Comparison of ENCODE assay signal across 12 mouse cellular contexts in genomic region chr16:44765555-44766319, GRCm38 (mm10). TPM values are rescaled to one million over a fixed set of nuclear protein-coding genes. Genes with fewer than 3 reads are reported as not detected.
DNase-seq lines count a peak whose midpoint lies in the region; ATAC-seq and TF ChIP-seq lines count a peak whose summit lies in the region.
"Had no signal": no experiment of that assay in that cellular context is flagged by ENCODE, and none has a peak within 500 bp of the region (broad histone marks: within the 10 kb centered on the region; RNA-seq: fewer than 3 reads in every experiment).

TSS of gene Cd200r1 (plus strand) at chr16:44765736.

- H3K9ac ChIP-seq in intestine, embryonic 16.5 days (ENCODE audit: low read depth, low read length) = no peak within 1 kb of the TSS
- no peak within 1 kb of the TSS for H3K9ac ChIP-seq in intestine, postnatal 0 days (ENCODE audit: low read depth, low read length)
- peak within 1 kb of the TSS; percentile 44 for H3K9ac ChIP-seq in liver, adult 2 months (ENCODE audit: low read depth, low read length)
- H3K9ac ChIP-seq in stomach, embryonic 16.5 days (ENCODE audit: low read length) = no peak within 1 kb of the TSS
- H3K9ac ChIP-seq in forebrain, postnatal 0 days = no peak within 1 kb of the TSS
- no peak within 1 kb of the TSS for H3K9ac ChIP-seq in hindbrain, postnatal 0 days (replicated peaks; ENCODE audit: low read length)
- H3K9ac ChIP-seq: embryonic facial prominence, embryonic 15.5 days; limb, embryonic 15.5 days had no signal

- H3K27me3 ChIP-seq in intestine, embryonic 16.5 days (replicated peaks; ENCODE audit: control insufficient read depth, insufficient read depth, low read length) = no peaks in the 10 kb centered on the region
- H3K27me3 ChIP-seq in intestine, postnatal 0 days (replicated peaks; ENCODE audit: control insufficient read depth, insufficient read depth, low read length) = no peaks in the 10 kb centered on the region
- H3K27me3 ChIP-seq in liver, adult 2 months (ENCODE audit: control insufficient read depth, insufficient read depth, low read length) = no peaks in the 10 kb centered on the region
- H3K27me3 ChIP-seq in stomach, embryonic 16.5 days (ENCODE audit: control insufficient read depth, insufficient read depth, low read length) = no peaks in the 10 kb centered on the region
- H3K27me3 ChIP-seq in forebrain, postnatal 0 days (ENCODE audit: insufficient read depth, low read length) = no peaks in the 10 kb centered on the region
- H3K27me3 ChIP-seq in hindbrain, postnatal 0 days (ENCODE audit: insufficient read depth, low read length) = no peaks in the 10 kb centered on the region
- H3K27me3 ChIP-seq: embryonic facial prominence, embryonic 15.5 days; limb, embryonic 15.5 days had no signal

- no peaks in the 10 kb centered on the region for H3K9me3 ChIP-seq in intestine, embryonic 16.5 days (ENCODE audit: control insufficient read depth, low read length)
- H3K9me3 ChIP-seq in intestine, postnatal 0 days (ENCODE audit: control insufficient read depth) = no peaks in the 10 kb centered on the region
- H3K9me3 ChIP-seq in stomach, embryonic 16.5 days (replicated peaks; ENCODE audit: control insufficient read depth, low read length) = no peaks in the 10 kb centered on the region
- H3K9me3 ChIP-seq in forebrain, postnatal 0 days (ENCODE audit: low read length) = no peaks in the 10 kb centered on the region
- no peaks in the 10 kb centered on the region for H3K9me3 ChIP-seq in hindbrain, postnatal 0 days (ENCODE audit: low read length)
- H3K9me3 ChIP-seq: embryonic facial prominence, embryonic 15.5 days; G1E; limb, embryonic 15.5 days had no signal

- no peak for TF ChIP-seq CTCF in intestine, postnatal 0 days (IDR thresholded peaks at IDR 0.05; ENCODE audit: low read depth)
- no peak for TF ChIP-seq CTCF in liver, adult 2 months (IDR thresholded peaks at IDR 0.05; ENCODE audit: low read depth, low read length)
- TF ChIP-seq CTCF in forebrain, postnatal 0 days (IDR thresholded peaks at IDR 0.05; ENCODE audit: low read depth) = no peak
- no peak for TF ChIP-seq CTCF in hindbrain, postnatal 0 days (IDR thresholded peaks at IDR 0.05; ENCODE audit: low read depth)

- WGBS in intestine, embryonic 16.5 days = 77% methylated on average over 22 of the region's 22 CpGs
- WGBS in intestine, postnatal 0 days = 72% methylated on average over 22 of the region's 22 CpGs
- 66% methylated on average over 22 of the region's 22 CpGs for WGBS in liver, adult 2 months
- WGBS in stomach, embryonic 16.5 days = 70% methylated on average over 22 of the region's 22 CpGs
- WGBS in forebrain, postnatal 0 days = 80% methylated on average over 22 of the region's 22 CpGs
- WGBS in hindbrain, postnatal 0 days = 81% methylated on average over 22 of the region's 22 CpGs

- H3K4me3 ChIP-seq in intestine, embryonic 16.5 days (ENCODE audit: low read length) = 0 out of 2 replicates have a peak within 1 kb of the TSS, but pooled peaks have one; percentile 11
- H3K4me3 ChIP-seq in intestine, postnatal 0 days (ENCODE audit: low read depth, low read length) = no peak within 1 kb of the TSS
- peak within 1 kb of the TSS; percentile 60 for H3K4me3 ChIP-seq in liver, adult 2 months (ENCODE audit: insufficient read depth, low read depth, low read length)
- 0 out of 2 replicates have a peak within 1 kb of the TSS, but pooled peaks have one; percentile 6 for H3K4me3 ChIP-seq in stomach, embryonic 16.5 days (replicated peaks; ENCODE audit: low read length)
- no peak within 1 kb of the TSS for H3K4me3 ChIP-seq in forebrain, postnatal 0 days (ENCODE audit: low read depth, low read length)
- no peak within 1 kb of the TSS for H3K4me3 ChIP-seq in hindbrain, postnatal 0 days (ENCODE audit: low read length)
- H3K4me3 ChIP-seq: embryonic facial prominence, embryonic 15.5 days; limb, embryonic 15.5 days had no signal

- no peaks in the 10 kb centered on the region for H3K79me2 ChIP-seq in liver, adult 2 months (ENCODE audit: control insufficient read depth, insufficient read depth, low read length)

- no peak within 1 kb of the TSS for H3K4me2 ChIP-seq in intestine, embryonic 16.5 days (ENCODE audit: low read depth, low read length)
- H3K4me2 ChIP-seq in intestine, postnatal 0 days (replicated peaks; ENCODE audit: low read depth) = no peak within 1 kb of the TSS
- H3K4me2 ChIP-seq in stomach, embryonic 16.5 days (ENCODE audit: low read depth, low read length) = no peak within 1 kb of the TSS
- no peak within 1 kb of the TSS for H3K4me2 ChIP-seq in forebrain, postnatal 0 days (ENCODE audit: low read depth)
- H3K4me2 ChIP-seq in hindbrain, postnatal 0 days (ENCODE audit: low read depth, low read length) = no peak within 1 kb of the TSS
- H3K4me2 ChIP-seq: embryonic facial prominence, embryonic 15.5 days; limb, embryonic 15.5 days had no signal

- no peak for TF ChIP-seq POLR2A in liver, adult 2 months (IDR thresholded peaks at IDR 0.05; ENCODE audit: extremely low read depth, insufficient read depth, low read length)

- no peak for ATAC-seq in intestine, embryonic 16.5 days
- ATAC-seq in intestine, postnatal 0 days = no peak
- ATAC-seq in stomach, embryonic 16.5 days (ENCODE audit: insufficient read depth, low FRiP score) = no peak
- no peak for ATAC-seq in forebrain, postnatal 0 days
- no peak for ATAC-seq in hindbrain, postnatal 0 days

- H3K27ac ChIP-seq in intestine, embryonic 16.5 days (ENCODE audit: low read length) = no peak within 1 kb of the TSS
- no peak within 1 kb of the TSS for H3K27ac ChIP-seq in intestine, postnatal 0 days (ENCODE audit: low read depth, low read length)
- no peak within 1 kb of the TSS for H3K27ac ChIP-seq in liver, adult 2 months (replicated peaks; ENCODE audit: insufficient read depth, low read depth, low read length)
- H3K27ac ChIP-seq in stomach, embryonic 16.5 days (ENCODE audit: low read length) = no peak within 1 kb of the TSS
- no peak within 1 kb of the TSS for H3K27ac ChIP-seq in forebrain, postnatal 0 days (ENCODE audit: low read depth, low read length)
- H3K27ac ChIP-seq in hindbrain, postnatal 0 days = no peak within 1 kb of the TSS
- H3K27ac ChIP-seq: embryonic facial prominence, embryonic 15.5 days; limb, embryonic 15.5 days had no signal

- H3K4me1 ChIP-seq in intestine, embryonic 16.5 days (ENCODE audit: control insufficient read depth, insufficient read depth, low read length) = no peaks in the 10 kb centered on the region
- H3K4me1 ChIP-seq in intestine, postnatal 0 days (replicated peaks; ENCODE audit: control insufficient read depth, insufficient read depth, low read length) = no peaks in the 10 kb centered on the region
- H3K4me1 ChIP-seq in liver, adult 2 months (ENCODE audit: control insufficient read depth, insufficient read depth, low read length) = no peaks in the 10 kb centered on the region
- no peaks in the 10 kb centered on the region for H3K4me1 ChIP-seq in stomach, embryonic 16.5 days (ENCODE audit: control insufficient read depth, insufficient read depth, low read length)
- H3K4me1 ChIP-seq in forebrain, postnatal 0 days (ENCODE audit: insufficient read depth) = no peaks in the 10 kb centered on the region
- no peaks in the 10 kb centered on the region for H3K4me1 ChIP-seq in hindbrain, postnatal 0 days (ENCODE audit: insufficient read depth, low read length)
- H3K4me1 ChIP-seq: embryonic facial prominence, embryonic 15.5 days; limb, embryonic 15.5 days had no signal

- peak; percentile 50 for DNase-seq in T-cell, adult 2 months (ENCODE audit: low spot score)
- peak; percentile 14 for DNase-seq in liver, adult 2 months (ENCODE audit: extremely low read depth, low read depth, low spot score)
- no peak for DNase-seq in forebrain, postnatal 0 days
- DNase-seq in layer of hippocampus, adult 8-10 months (ENCODE audit: low spot score in 2 of 2) = no peak
- DNase-seq in hindbrain, postnatal 0 days (ENCODE audit: low spot score) = no peak
- DNase-seq: kidney, postnatal 10 days had no signal

- no peaks in the 10 kb centered on the region for H3K36me3 ChIP-seq in intestine, embryonic 16.5 days (ENCODE audit: control insufficient read depth, insufficient read depth, low read length)
- no peaks in the 10 kb centered on the region for H3K36me3 ChIP-seq in intestine, postnatal 0 days (ENCODE audit: control insufficient read depth, insufficient read depth)
- no peaks in the 10 kb centered on the region for H3K36me3 ChIP-seq in liver, adult 2 months (ENCODE audit: control insufficient read depth, insufficient read depth, low read length)
- H3K36me3 ChIP-seq in stomach, embryonic 16.5 days (ENCODE audit: control insufficient read depth, insufficient read depth, low read length) = no peaks in the 10 kb centered on the region
- no peaks in the 10 kb centered on the region for H3K36me3 ChIP-seq in forebrain, postnatal 0 days (ENCODE audit: insufficient read depth)
- H3K36me3 ChIP-seq in hindbrain, postnatal 0 days (ENCODE audit: insufficient read depth, low read length) = no peaks in the 10 kb centered on the region
- H3K36me3 ChIP-seq: embryonic facial prominence, embryonic 15.5 days; G1E; limb, embryonic 15.5 days had no signal

RNA-seq across cellular contexts. Expression of gene Cd200r1, which starts in this region (rescaled TPM):
- 1.1 and 1.2 TPM in 2 replicates for polyA plus RNA-seq in intestine, embryonic 16.5 days (2015; fragmentation: Nextera tagmentation; extraction: Ambion mirVana)
- 0.56 and 0.69 TPM in 2 replicates for polyA plus RNA-seq in intestine, postnatal 0 days (2015; fragmentation: Nextera tagmentation; extraction: Ambion mirVana)
- 1.3 and 1.8 TPM in 2 replicates for total RNA-seq in liver, adult 2 months (2014; rRNA removed)
- 0.29 and 0.31 TPM in 2 replicates for polyA plus RNA-seq in liver, adult 2 months (2012; rRNA removed)
- 1.1 and 1.7 TPM in 2 replicates for polyA plus RNA-seq in stomach, embryonic 16.5 days (2015; fragmentation: Nextera tagmentation; extraction: Ambion mirVana)
- total RNA-seq in forebrain, postnatal 0 days (2014; rRNA removed) = 0.69 and 1.5 TPM in 2 replicates
- 0.34 and 0.36 TPM in 2 replicates for polyA plus RNA-seq in forebrain, postnatal 0 days (2015; fragmentation: Nextera tagmentation; extraction: Ambion mirVana)
- under 1 TPM in 3 of 4 experiments, not detected in 1; 0.25 to 0.64 (median 0.56) TPM for total RNA-seq in layer of hippocampus, adult 8-10 months (2022)
- total RNA-seq in hindbrain, postnatal 0 days (2014; rRNA removed) = 0.42 TPM in 1 of 2 replicates, not detected in the other
- polyA plus RNA-seq in hindbrain, postnatal 0 days (2015; fragmentation: Nextera tagmentation; extraction: Ambion mirVana) = 0.39 and 0.68 TPM in 2 replicates

Comparison
In these comparisons a context has a peak if more than half of its experiments do, and no peak if none do; other contexts are left out.
1. H3K4me3 ChIP-seq: peak in intestine, embryonic 16.5 days (single experiment), liver, adult 2 months (single experiment) and stomach, embryonic 16.5 days (single experiment); none in intestine, postnatal 0 days (single experiment), forebrain, postnatal 0 days (single experiment) and hindbrain, postnatal 0 days (single experiment).
2. DNase-seq: peak in T-cell, adult 2 months (single experiment) and liver, adult 2 months (single experiment); none in forebrain, postnatal 0 days (single experiment), layer of hippocampus, adult 8-10 months (0 of 2) and hindbrain, postnatal 0 days (single experiment).